Mouse (Mus musculus) naive thymus-derived CD4-positive, alpha-beta T cell, adult 2 months (primary cell): ENCODE results near the gene Olfr678.
"Not testable (repeated sequence)": the region's sequence is repeated elsewhere in the genome, so short reads cannot be mapped to it uniquely, and the experiment has no call there.

Experiments used
- DNase-seq: peaks from one replicate; pipeline ENCODE4 v3.0.0-alpha.2; 2011; ENCODE audit warnings: low read depth

Olfr678 gene

DNA sequence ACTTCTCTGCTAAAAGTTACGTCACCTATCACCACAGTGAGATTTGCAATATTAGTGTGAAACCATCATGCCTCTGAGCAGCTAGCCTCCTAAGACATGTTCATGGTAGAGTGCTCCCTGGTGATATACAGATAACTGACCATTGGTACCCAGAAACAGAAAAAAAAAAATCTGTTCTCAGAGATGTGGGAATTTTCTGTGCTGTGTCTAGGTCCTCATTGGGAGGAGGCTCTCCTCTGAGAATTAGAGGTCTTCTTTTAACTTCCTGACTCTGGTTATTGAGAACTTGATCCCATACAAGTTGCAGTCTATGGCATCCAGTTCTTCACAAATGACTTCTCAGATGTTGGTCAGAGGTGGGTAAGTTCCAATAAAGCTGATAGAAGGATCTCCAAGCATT lies at the start of gene Olfr678:
Olfr678 (plus strand) TSS at position 301 of the 400 bp plus-strand sequence.
- no peak for DNase-seq

GRCm38 (mm10) chr7:105022530-105022929 lies 41.7 kb upstream of the Olfr678 start:
- no peak for DNase-seq

- no peak for DNase-seq
Measured at GRCm38 (mm10) chr7:105028360-105028759, 35.9 kb upstream of the Olfr678 start, which contains the start of gene Olfr675. Gene Olfr675 (minus strand): TSS chr7:105028460.

DNA sequence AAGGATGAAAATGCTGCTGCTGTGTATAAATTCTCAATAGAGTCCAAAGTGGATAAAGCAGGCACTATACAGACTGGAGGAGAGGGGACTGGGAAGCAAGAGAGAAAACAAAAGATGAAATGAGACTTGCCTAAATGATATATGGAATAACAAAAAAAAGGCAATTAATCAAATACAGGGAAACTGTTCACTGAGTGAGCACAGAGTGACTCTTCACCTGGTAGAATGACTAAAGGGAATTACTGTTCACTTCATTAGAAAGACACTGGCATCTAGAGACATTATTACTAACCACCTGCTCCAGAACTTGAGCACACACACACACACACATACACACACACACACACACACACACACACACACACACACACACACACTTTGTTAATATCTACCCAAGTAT lies 31.9 kb upstream of the Olfr678 start, which contains the start of gene Olfr676:
Olfr676 (plus strand) TSS at position 301 of the 400 bp plus-strand sequence.
- no peak for DNase-seq

DNA sequence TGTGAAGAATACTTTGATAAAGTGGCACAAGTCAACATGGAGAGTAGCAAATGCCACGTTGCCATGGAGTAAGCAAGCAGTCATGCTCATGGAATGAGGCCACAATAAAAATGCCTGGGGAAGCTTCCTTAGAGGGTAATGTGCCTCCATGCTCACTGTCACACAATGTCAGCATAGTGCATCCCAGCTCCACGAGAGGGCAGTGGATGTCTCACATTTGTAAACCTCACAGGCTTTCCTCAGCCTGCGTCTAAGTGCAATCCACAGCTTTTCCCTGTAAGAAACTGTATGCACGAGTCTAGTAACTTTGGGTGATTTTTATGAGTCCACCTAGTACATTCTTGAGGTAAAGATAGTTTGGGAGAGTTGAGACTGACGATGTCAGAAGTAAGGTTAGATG lies 30.4 kb upstream of the Olfr678 start:
- not testable (repeated sequence) for DNase-seq

DNA sequence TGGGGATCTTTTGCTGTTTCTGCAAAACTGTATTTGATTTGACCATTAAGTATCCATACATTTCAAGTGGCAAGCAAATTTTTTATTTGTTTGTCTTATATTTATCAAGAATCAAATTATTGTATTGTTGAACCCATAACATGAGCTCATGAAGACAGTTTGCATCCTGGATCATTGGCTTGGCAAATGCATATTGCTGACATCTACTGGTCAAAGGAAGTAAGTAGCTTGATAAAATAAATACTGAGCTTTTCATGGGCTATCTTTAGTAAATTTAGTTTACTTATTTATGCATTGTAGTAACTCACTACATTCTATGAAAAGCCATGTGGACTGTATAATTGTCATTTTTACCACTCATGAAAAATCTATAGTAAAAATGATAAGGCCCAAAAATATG lies 5.3 kb upstream of the Olfr678 start:
- no peak for DNase-seq

- DNase-seq: no peak
Measured at GRCm38 (mm10) chr7:105080905-105081304, 16.6 kb downstream of the Olfr678 start, which contains the start of gene Olfr679. Gene Olfr679 (plus strand): TSS chr7:105081205.

GRCm38 (mm10) chr7:105092717-105093116 lies 28.4 kb downstream of the Olfr678 start, which contains the start of gene Olfr680-ps1:
Gene Olfr680-ps1 (minus strand): TSS chr7:105092817.
- not testable (repeated sequence) for DNase-seq

GRCm38 (mm10) chr7:105116536-105116935 lies 52.3 kb downstream of the Olfr678 start, which contains the start of gene Olfr681:
Gene Olfr681 (plus strand): TSS chr7:105116836.
- DNase-seq: no peak
